Mouse (Mus musculus) lung, postnatal 14 days (tissue): ENCODE data around the gene Mical2.
A peak's percentile ranks its signal among the peaks of the same experiment; 100 is the strongest.

Experiments used
- DNase-seq: peaks from one replicate; pipeline ENCODE4 v3.0.0; 2021

The Mical2 gene

DNA sequence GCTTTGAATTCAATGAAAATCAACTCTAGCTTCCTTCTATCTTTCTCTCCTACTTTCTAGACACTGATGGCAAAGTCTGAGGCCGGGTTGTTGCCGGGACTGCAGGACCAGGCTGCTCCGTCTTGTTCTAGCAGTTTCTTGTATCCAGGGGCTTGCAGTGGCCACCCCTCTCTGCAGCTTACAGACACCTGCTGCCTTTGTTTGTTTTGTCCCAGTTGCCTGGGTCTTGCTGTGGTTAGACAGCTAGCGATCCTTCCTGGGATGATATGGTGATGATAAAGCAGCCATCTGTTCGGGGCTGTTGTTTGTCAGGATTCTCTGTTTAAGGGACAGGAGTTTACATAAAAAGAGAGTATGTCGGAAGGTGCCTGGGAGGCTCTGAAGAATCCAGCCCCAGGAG, 19.0 kb downstream of the Mical2 start:
- no peak for DNase-seq

- no peak for DNase-seq
Observed at GRCm38 (mm10) chr7:112245839-112246438, 20.3 kb downstream of the Mical2 start.

- DNase-seq = no peak
Observed at GRCm38 (mm10) chr7:112246442-112246841, 20.8 kb downstream of the Mical2 start.

- no peak for DNase-seq
Observed at GRCm38 (mm10) chr7:112247890-112248289, 22.2 kb downstream of the Mical2 start.

DNA sequence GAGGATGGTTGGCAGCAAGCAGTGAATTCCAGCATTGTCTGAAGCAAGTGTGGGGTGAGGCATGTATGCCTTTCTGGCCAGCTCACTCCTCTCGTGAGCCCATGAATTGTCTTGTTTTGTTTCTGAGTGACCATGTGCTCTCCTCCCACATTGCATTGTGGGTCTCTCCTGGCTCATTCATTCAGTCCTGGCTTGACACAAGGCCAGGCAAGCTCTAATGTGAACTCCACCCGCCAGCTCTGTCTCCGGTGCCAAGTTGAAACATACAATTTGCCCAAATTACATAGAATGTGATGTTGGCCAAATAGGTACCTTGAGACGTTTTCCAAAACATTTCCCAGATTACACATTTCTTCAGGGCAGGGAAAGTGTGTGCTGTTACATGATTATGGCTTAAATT, 23.8 kb downstream of the Mical2 start:
- DNase-seq = no peak

DNA sequence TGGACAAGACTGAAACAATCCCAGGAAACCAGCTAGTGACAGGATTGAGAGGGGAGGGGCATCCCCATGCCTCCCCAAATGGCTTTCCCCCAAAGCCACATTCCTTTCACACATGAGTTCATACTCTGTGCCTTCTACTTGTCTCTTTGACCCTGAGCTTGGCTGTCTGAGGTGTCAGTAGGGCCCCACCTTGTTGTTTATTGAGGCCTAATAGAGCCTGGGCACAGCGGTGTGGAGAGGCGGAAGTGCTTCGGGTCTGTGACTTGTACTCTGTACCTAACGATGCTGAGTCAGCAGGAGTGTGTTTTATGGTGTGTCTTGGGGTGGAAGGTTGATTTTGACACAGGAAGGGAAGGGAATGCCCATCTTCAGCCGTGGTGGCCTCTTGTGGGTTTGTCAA, 26.4 kb downstream of the Mical2 start:
- DNase-seq = no peak

DNA sequence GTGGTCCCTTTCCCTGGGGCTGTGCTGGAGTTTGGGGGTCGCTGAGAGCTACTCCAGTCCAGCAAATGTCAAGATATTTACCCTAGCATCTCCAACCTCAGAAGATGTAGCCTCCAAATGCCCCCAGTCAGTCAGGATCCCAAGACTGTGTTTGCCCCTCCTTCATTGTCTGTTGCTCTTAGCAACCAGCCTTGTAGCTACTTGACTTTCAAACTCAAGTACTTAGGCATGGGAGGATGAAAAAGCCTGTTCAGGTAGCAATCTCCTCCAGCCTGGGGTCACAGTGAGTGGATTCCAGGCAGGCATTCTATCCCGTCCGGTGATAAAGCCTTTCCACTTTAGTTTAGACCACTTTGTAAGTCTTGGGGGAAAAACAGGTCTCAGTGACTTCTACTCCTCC, 28.6 kb downstream of the Mical2 start:
- no peak for DNase-seq

DNA sequence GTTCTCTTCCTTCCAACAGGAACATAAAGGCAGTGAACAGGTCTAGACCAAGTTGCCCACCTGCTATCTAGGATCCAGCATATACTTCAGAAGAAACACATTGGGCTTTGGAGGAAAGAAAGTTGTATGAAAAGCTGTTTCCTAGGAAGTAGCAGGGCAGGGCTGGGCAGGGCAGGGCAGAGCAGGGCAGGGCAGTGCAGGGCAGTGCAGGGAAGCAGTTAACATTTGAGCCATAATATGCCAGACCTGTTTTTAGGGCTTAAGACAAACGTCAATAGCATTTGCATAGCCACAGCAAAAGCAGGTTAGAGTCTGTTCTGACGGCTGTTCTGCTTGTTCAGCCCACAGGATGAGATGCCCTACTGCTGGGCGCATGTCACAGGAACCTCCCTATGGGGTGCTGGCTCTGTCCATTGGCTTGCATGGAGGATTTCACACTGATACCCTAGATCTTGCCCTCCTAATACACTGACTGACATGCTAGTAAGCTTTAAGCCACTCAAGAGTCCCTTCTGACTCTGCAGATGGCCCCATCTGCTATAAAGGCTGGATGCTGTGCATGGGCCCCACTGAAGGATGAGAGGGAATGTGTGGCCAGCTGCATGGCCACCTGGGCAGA, 29.7 kb downstream of the Mical2 start:
- no peak for DNase-seq

DNA sequence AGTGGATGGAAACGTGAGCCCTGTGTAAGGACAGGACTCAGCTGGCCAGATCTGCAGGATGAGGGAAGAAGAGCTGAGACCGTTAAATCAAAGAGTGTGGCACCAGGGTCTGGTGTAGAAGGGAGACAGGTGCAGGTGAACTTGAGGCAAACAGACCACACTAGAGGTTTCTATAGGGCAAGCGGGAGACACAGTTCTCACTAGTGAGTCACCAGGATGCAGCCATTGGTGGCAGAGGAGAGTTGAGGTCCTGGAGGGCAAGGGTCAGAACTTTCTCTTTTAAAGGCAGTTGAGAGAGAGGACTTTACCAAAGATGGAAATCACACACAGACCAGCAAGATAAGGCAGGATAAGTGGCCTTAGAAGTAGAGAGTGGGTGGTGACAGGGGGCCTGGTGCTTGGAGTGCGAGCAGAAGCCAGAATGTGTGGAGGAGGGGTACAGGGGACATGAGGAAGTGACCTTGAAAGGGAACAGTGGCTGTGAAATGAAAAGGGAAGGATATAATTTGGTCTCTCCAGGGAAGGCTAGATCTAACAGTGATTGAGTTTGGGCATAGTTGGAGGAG, 32.8 kb downstream of the Mical2 start:
- no peak for DNase-seq

- DNase-seq = no peak
Observed at GRCm38 (mm10) chr7:112259286-112259685, 33.6 kb downstream of the Mical2 start.

DNA sequence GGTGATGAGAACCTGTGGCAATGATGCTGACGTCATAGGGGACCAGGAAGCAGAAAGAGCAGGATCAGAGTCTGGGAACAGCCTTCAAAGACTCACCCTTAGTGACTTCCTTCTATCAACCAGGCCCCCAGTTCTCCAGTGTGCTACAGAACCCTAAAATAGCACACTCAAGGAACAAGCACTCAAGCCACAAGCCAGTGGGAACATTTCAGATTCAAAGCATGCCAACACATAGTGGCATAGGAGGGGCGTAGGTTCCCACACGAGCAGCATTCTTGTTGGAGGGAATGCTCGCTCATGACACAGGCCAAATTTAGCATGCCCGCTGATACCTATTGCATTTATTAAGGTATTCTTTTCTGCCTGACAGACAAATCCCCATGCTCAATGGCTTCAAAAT, 35.5 kb downstream of the Mical2 start:
- no peak for DNase-seq

DNA sequence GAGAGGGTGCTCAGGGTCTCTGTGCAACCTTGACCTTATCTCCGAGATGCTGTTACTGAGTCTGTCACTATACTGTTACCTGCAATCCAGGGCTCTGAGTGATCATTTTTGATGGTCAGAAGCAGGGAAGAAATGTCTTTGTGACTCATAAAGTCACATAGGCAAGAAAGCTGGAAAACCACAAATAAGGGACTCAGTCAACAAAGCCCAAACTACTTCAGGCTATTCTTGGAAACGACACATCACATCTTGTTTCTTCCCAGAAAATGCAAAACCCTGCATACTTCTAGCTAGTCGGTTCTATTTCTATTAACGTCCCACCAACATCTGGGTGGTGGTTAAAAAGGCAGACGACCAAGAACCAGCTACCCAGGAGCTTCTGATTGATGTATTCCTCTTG, 41.6 kb downstream of the Mical2 start:
- no peak for DNase-seq

DNA sequence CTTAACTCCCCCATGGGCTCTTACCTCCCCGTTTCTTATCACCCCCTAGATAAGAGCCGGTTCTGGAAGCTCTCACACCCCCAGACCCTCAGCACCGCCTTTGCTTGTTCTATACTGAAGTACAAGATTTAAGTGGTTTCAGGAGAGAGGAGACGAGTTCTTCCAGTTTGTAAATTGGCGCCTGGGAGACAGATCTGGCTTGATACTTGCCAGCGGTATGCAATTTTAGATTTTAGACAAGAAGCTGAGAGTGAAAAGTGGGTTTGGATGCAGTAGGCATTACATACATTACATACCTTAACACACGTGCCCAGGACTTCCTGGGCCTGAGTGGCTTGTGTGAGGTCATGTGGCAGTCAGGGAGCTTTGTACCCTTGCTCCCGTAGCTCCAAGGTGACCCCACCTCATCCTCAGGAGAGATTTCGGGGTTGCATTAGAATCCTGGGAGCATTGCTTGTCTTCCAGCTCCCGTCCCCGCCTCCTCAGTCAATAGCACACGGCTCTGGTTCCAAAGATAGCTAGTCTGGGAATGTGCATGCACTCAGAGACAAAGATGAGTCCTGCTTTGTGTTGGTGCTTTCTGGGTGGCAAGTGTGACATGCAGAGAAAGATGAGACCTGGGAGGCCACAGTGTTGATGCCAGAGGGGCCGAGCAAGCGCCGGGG, 43.2 kb downstream of the Mical2 start:
- no peak for DNase-seq

DNA sequence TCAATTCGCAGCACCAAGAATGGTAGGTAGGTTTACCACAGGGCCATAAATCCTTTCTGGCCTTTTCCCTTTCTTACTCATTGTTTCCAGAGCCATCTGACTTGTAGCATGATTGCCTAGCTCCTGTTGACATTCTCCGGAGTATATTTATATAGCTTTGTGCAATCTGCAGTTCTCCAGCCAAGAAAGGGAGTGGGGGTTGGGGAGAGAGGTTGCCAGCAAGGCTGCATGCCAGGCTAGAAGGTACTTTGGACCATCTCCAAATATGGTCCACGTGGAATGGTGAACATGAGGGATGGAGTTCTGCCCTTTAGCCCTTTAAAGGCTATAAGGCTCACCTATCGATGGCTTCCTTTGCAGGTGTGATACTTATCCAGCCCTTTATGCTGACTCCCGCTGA, 45.2 kb downstream of the Mical2 start:
- DNase-seq = peak; percentile 76

DNA sequence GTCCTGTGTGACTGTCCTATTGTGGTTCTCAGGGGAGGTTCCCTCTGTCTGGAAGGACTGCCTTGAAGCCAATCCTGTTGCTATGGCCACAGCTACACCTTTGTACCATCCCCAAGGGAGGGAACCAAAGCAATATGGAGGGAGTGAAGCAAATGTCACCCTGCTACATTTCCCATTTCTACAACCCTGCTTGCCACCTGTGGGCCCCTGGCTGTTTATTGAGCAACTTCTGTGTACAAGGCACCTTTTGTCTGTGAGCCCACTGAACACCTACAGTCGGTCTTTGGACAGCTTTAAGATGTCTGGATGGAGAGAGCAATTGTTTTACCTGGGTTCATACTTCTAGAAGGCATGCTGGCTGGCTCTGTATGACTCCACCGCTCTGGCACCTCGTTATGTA, 46.0 kb downstream of the Mical2 start:
- DNase-seq = no peak

- no peak for DNase-seq
Observed at GRCm38 (mm10) chr7:112272692-112273091, 47.0 kb downstream of the Mical2 start.

DNA sequence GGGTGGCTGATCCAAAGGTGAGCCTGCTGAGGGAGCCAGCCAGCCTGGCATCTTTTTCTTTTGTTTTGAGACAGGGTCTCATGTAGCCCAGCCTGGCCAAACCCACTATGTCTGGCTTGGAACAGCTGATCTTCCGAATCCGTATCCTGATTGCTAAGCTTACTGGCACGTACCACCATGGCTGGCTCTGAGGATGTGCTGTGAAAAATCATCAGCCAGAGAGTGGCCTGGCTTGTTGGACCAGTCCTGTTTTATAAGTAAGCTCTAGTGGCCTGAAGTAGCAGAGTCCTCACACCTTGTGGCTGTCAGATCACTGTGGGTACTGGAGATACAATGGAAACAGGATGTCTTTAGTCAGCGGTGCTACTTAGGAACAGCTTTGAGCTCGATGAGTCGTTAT, 47.8 kb downstream of the Mical2 start:
- DNase-seq = peak; percentile 33

DNA sequence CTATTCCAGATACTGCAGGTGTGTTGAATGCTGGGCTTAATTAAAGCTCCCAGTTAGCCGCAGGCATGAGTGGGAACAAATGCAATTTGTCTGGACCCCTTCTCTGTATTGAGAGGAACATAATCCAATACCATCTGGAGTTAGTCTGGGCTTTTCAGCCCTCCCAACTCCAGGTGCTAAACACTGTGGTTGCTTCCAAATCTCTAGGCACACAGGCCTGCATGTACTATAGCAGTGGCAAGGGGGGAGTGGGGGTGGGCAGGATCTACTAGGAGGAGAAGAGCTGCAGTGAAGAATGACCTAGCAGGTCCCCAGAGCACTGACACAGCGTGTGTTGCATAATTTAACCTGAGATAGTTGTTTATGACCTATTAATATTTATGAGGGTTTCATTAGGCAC, 49.0 kb downstream of the Mical2 start:
- no peak for DNase-seq

DNA sequence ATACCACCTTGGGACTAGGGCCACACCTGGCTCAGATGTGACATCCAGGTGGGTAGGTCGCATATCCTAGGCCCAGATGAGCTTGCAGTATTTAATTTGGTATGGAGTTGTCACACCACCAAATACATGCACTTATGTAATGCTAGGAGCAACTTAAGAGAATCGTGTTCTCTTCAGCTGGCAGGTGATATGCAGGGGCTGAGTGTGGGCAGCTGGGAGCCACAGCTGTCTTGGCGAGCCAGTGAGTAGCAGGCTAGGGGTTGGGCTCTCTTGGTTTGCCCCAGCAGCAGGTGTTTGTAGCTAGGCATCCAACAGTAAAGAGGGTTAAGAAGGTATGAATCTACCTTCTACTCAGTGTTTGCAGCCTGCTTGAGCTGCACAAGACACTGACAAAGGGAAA, 49.4 kb downstream of the Mical2 start:
- no peak for DNase-seq

- no peak for DNase-seq
Observed at GRCm38 (mm10) chr7:112275883-112276282, 50.2 kb downstream of the Mical2 start.

DNA sequence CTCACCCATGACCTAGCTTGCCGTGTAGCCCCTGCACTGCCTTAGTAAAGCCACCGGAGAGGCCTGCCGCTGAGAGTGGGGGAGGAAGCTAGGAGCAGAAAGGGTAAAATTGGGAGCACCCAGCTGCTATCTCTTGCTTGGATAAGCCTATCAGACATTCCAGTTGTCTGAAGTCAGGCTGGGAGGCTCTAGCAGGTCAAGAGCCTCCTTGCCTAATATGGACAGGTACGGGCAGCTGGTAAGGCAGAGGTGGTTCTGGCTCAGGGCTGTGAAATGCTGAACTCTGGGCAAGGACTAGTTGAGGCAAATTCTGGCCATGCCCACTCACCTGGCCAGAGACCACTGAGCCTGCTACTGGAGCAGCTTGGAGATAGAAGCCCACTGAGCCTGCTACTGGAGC, 51.2 kb downstream of the Mical2 start:
- no peak for DNase-seq

- DNase-seq = no peak
Observed at GRCm38 (mm10) chr7:112278648-112279047, 53.0 kb downstream of the Mical2 start.

- no peak for DNase-seq
Observed at GRCm38 (mm10) chr7:112280474-112280873, 54.8 kb downstream of the Mical2 start.

- DNase-seq = no peak
Observed at GRCm38 (mm10) chr7:112283606-112284310, 58.1 kb downstream of the Mical2 start.
